Mouse (Mus musculus): ENCODE data around the gene Tmem238. TPM values are rescaled to one million over a fixed set of nuclear protein-coding genes. Genes with fewer than 3 reads are reported as not detected.
A peak's percentile ranks its signal among the peaks of the same experiment; 100 is the strongest.

Tmem238 gene
- 7.3 and 10.1 TPM in 2 replicates for total RNA-seq (2014; rRNA removed)
- polyA plus RNA-seq (2015; fragmentation: Nextera tagmentation; extraction: Ambion mirVana): 13.3 and 15.0 TPM in 2 replicates

DNA sequence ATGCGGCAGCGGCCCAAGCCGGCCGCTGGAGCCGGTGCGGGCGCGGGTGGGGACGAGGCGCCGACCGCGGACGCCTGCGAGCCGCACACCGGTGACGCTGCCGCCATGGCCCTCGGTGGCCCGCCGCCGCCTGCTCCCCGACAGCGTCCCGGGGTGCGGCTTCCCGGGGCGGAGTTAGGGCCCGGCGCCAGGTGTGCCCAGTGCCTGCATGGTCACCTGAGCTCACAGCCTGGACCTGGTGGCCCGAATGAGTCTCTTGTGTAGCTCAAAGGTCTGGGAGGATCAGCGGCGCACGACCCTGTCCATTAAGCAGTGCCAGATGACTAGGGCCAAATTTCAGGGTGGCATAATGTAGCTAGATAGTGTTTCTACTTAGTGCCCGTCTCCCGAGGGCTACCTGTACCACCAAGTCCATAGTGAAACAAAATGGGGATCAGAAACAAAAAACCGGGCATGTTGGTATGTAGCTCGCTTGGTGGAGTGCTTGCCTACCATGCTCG, at the start of gene Tmem238:
Tmem238 (minus strand) TSS at position 221 of the 500 bp plus-strand sequence.
- Histone ChIP-seq H3K9me3 (ENCODE audit: low read length) (no peaks in the 10 kb centered on the region), H3K4me1 (ENCODE audit: insufficient read depth) (0 out of 2 replicates have a peak, but pooled peaks cover 4% of the 10 kb centered on the region), H3K4me3 (ENCODE audit: low read depth, low read length) (peak within 1 kb of the TSS; percentile 56), H3K4me2 (ENCODE audit: low read depth) (peak within 1 kb of the TSS; percentile 93), H3K27me3 (ENCODE audit: insufficient read depth, low read length) (no peaks in the 10 kb centered on the region), H3K9ac (peak within 1 kb of the TSS; percentile 74), H3K27ac (ENCODE audit: low read depth, low read length) (peak within 1 kb of the TSS; percentile 45), H3K36me3 (ENCODE audit: insufficient read depth) (peaks cover 5% of the 10 kb centered on the region; the same call in 1 of the 2 replicates)
- DNase-seq: no peak
- no peak for TF ChIP-seq CTCF (IDR thresholded peaks at IDR 0.05; ENCODE audit: low read depth)
- WGBS: 8% methylated on average over 40 of the region's 40 CpGs
- ATAC-seq: no peak

DNA sequence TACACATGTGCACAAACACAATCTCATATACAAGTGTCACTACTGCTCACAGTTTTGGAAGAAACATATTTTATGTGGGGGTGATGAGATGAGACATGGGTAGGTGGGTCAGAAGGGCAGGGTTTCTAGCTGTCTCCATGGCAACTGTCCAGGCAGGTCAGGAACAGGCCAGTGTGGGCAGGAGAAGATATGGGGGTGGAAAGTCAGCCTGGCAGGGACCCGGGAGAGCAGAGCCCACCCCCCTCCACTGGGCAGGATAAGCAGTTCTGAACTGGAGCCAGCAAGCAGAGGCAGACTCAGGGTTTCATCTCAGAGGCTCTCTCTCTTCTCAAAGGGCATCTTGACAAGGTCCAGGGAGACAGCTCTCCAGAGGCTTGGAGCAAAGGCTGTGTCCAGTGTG, 48.2 kb upstream of the Tmem238 start:
- no peak for TF ChIP-seq CTCF (IDR thresholded peaks at IDR 0.05; ENCODE audit: low read depth)
- 0 out of 2 replicates have a peak, but pooled peaks cover 16% of the 10 kb centered on the region for H3K4me1 ChIP-seq (ENCODE audit: insufficient read depth)
- H3K27ac ChIP-seq (ENCODE audit: low read depth, low read length): no peak overlapping the region
- no peak overlapping the region for H3K4me3 ChIP-seq (ENCODE audit: low read depth, low read length)
- no peak overlapping the region for H3K9ac ChIP-seq
- H3K4me2 ChIP-seq (ENCODE audit: low read depth): no peak overlapping the region
- no peaks in the 10 kb centered on the region for H3K27me3 ChIP-seq (ENCODE audit: insufficient read depth, low read length)
- no peak for ATAC-seq
- no peaks in the 10 kb centered on the region for H3K9me3 ChIP-seq (ENCODE audit: low read length)
- WGBS: 23% methylated on average over 1 of the region's 1 CpGs
- no peaks in the 10 kb centered on the region; the same call in 1 of the 2 replicates for H3K36me3 ChIP-seq (ENCODE audit: insufficient read depth)
- no peak for DNase-seq

DNA sequence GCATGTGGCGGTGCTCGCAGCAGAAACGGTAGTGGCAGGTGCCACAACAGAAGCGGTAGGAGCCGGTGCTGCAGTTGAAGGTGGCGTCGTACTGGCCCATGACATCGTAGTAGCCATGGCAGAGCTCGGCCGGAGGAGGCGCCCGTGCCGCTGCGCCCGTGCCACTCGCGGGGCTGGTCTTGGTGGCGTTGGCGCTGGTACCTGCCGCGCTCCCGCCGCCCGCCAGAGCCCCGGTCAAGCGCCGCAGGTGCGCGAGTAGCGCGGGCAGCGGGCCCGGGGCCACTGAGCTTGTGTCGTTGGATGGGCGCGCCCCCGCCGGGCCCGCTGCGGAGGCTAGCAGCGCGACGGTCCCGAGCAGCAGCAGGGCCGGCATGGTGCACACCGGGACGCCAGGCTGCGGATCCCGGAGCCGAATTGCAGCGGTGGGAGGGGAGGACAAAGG, 46.9 kb upstream of the Tmem238 start:
- no peaks in the 10 kb centered on the region for H3K9me3 ChIP-seq (ENCODE audit: low read length)
- TF ChIP-seq CTCF (IDR thresholded peaks at IDR 0.05; ENCODE audit: low read depth): peak; percentile 71
- H3K4me3 ChIP-seq (ENCODE audit: low read depth, low read length): peak overlapping the region; percentile 58
- H3K4me2 ChIP-seq (ENCODE audit: low read depth): peak overlapping the region; percentile 83
- H3K36me3 ChIP-seq (ENCODE audit: insufficient read depth): peaks cover 5% of the 10 kb centered on the region; the same call in 1 of the 2 replicates
- H3K27ac ChIP-seq (ENCODE audit: low read depth, low read length): peak overlapping the region; percentile 73
- H3K27me3 ChIP-seq (ENCODE audit: insufficient read depth, low read length): no peaks in the 10 kb centered on the region
- ATAC-seq: peak; percentile 94
- peak overlapping the region; percentile 73 for H3K9ac ChIP-seq
- peak; percentile 75 for DNase-seq
- H3K4me1 ChIP-seq (ENCODE audit: insufficient read depth): 0 out of 2 replicates have a peak, but pooled peaks cover 6% of the 10 kb centered on the region
- WGBS: under 1% methylated on average over 51 of the region's 51 CpGs

DNA sequence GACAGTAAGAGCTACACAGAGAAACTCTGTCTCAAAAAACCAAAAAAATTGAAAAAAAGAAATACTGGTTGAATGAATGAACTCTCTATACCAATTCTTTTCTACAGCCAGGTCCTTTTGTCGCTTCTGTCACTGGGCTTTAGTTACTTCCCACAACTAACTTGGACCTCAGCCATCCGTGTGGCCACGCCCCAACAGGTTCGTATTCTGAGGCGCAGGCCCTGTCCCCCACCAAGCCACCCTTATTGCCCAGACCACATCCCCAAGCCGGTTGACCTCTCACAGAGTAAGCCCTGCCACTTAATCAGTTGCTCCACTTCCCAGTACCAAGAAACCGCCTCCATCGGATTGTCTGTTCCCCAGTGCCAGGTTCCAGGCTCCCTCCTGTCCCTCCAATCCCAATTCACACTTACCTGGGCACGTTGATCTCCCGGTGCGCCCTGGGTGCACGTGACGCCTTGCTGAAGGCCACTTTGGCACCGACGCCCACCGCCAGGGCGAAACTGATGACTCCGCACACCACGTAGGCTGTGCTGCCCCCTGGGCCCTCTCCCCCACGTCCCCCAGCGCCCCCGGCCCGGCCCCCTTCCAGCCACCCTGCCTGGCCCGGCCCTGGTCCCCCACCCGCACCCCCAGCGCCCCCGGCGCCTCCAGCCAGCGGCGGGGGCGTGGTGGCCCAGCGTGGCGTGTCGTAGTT, 46.3 kb upstream of the Tmem238 start:
- DNase-seq (no peak), ATAC-seq (no peak; the same call in 1 of the 2 replicates)
- WGBS: 7% methylated on average over 34 of the region's 34 CpGs

DNA sequence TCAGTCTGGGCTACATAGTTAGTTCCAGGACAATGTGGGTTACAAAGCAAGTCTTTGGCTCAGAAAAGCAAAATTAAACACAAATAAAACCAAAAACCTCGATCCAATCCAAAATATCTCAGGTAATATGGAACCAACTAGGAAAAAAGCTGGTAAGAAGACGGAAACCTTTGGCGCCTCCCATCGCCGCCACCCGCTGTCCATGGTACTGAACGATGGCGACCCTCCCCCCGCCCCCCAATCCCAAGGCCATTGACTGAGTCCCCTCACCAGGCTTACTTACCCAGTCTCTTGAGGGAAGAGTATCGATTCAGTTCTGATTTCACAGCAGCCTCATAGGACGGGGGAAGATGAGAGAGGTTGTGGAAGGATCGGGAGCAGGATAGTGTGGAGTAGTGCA, 41.0 kb upstream of the Tmem238 start:
- DNase-seq: no peak
- H3K27ac ChIP-seq (ENCODE audit: low read depth, low read length): no peak overlapping the region
- TF ChIP-seq CTCF (IDR thresholded peaks at IDR 0.05; ENCODE audit: low read depth): no peak
- ATAC-seq: no peak
- 16% methylated on average over 12 of the region's 12 CpGs for WGBS
- H3K4me1 ChIP-seq (ENCODE audit: insufficient read depth): 0 out of 2 replicates have a peak, but pooled peaks cover 4% of the 10 kb centered on the region
- H3K4me2 ChIP-seq (ENCODE audit: low read depth): no peak overlapping the region
- H3K9ac ChIP-seq: no peak overlapping the region
- H3K27me3 ChIP-seq (ENCODE audit: insufficient read depth, low read length): no peaks in the 10 kb centered on the region
- no peaks in the 10 kb centered on the region for H3K9me3 ChIP-seq (ENCODE audit: low read length)
- no peak overlapping the region for H3K4me3 ChIP-seq (ENCODE audit: low read depth, low read length)
- H3K36me3 ChIP-seq (ENCODE audit: insufficient read depth): peaks cover 34% of the 10 kb centered on the region

More for the DNA sequence above, 46.3 kb upstream of the Tmem238 start:
- Histone ChIP-seq H3K9me3 (ENCODE audit: low read length) (no peaks in the 10 kb centered on the region), H3K36me3 (ENCODE audit: insufficient read depth) (peaks cover 7% of the 10 kb centered on the region; the same call in 1 of the 2 replicates), H3K4me2 (ENCODE audit: low read depth) (peak overlapping the region; percentile 83), H3K4me3 (ENCODE audit: low read depth, low read length) (peak overlapping the region; percentile 58), H3K9ac (peak overlapping the region; percentile 73), H3K27me3 (ENCODE audit: insufficient read depth, low read length) (no peaks in the 10 kb centered on the region), H3K4me1 (ENCODE audit: insufficient read depth) (0 out of 2 replicates have a peak, but pooled peaks cover 6% of the 10 kb centered on the region), H3K27ac (ENCODE audit: low read depth, low read length) (peak overlapping the region; percentile 73)
- TF ChIP-seq CTCF (IDR thresholded peaks at IDR 0.05; ENCODE audit: low read depth): no peak

DNA sequence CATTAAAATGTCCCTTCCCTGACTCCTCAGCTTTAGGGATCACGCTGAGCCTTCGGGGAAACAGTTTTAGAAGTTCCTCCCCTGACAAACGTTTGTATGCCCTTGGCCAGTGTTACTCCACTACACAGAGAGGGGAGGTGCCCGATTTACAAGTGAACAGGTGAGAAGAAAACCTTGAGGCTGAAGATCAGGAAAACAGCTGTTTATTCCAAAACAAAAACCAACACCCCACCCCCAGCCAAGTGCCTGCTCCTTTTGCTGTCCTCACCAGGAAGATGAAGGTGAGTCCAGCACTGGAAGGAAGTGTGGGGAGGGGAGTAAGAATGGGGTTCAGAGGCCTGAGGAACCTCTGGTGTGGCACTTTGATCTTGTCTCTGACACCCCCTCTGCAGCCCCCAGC, 35.9 kb upstream of the Tmem238 start:
- Histone ChIP-seq H3K36me3 (ENCODE audit: insufficient read depth) (peaks cover 30% of the 10 kb centered on the region), H3K27me3 (ENCODE audit: insufficient read depth, low read length) (no peaks in the 10 kb centered on the region), H3K9me3 (ENCODE audit: low read length) (no peaks in the 10 kb centered on the region), H3K4me2 (ENCODE audit: low read depth) (no peak overlapping the region), H3K9ac (no peak overlapping the region), H3K4me1 (ENCODE audit: insufficient read depth) (no peaks in the 10 kb centered on the region), H3K4me3 (ENCODE audit: low read depth, low read length) (no peak overlapping the region), H3K27ac (ENCODE audit: low read depth, low read length) (no peak overlapping the region)
- ATAC-seq (no peak), DNase-seq (no peak)
- WGBS: 57% methylated on average over 4 of the region's 4 CpGs
- no peak for TF ChIP-seq CTCF (IDR thresholded peaks at IDR 0.05; ENCODE audit: low read depth)

Data from forebrain, postnatal 0 days (tissue).